Mouse (Mus musculus) layer of hippocampus, adult 18-20 months (tissue): ENCODE results near the gene Nap1l5. TPM values are rescaled to one million over a fixed set of nuclear protein-coding genes. Genes with fewer than 3 reads are reported as not detected.

Experiments
- total RNA-seq, 2 experiments: library from RNA; stranded (reverse); gene quantifications; 2 replicates each; pipeline ENCODE4 v1.2.3; 2021

Nap1l5 gene
- total RNA-seq, 2 experiments from 2014 or later: 272 to 302 TPM

Other genes with a start within 250 kb of the Nap1l5 start
- 100 to 1,000 TPM; 225 to 235 TPM for gene Herc3, start 75.6 kb downstream of the Nap1l5 start, total RNA-seq
- 10 to 100 TPM; 15.4 to 17.8 TPM for gene Fam13a, start 117.5 kb upstream of the Nap1l5 start, total RNA-seq